Mouse (Mus musculus): ENCODE data around the gene Srarp. TPM values are rescaled to one million over a fixed set of nuclear protein-coding genes. Genes with fewer than 3 reads are reported as not detected.

The Srarp gene
- polyA plus RNA-seq, 1 experiment from 2014 or later: not detected

DNA sequence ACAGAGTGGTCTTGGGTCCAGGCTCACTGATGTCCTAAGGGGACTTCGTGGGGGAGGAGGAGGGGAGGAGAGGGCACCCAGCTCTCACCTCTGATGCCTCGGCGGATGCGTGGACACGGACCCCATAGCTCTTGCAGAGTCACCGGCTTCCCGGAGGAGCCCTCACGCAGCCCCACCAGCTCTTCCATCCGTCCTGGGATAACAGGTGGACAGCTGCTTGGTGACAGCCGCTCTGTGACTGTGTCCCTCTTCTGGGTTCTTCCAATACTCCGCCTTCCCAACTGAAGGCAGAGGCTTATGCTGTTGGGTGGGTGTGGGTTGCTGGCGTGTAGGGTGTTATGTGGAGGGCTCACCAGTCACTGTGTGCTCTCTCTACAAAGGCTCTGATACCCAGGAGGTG lies 38.0 kb downstream of the Srarp start:
- H3K4me1 ChIP-seq (replicated peaks): peaks cover 4% of the 10 kb centered on the region; the same call in 1 of the 2 replicates
- H3K9me3 ChIP-seq: no peaks in the 10 kb centered on the region
- no peaks in the 10 kb centered on the region for H3K36me3 ChIP-seq
- H3K4me2 ChIP-seq: no peak overlapping the region
- 78% methylated on average over 12 of the region's 12 CpGs for WGBS
- H3K27ac ChIP-seq: no peak overlapping the region
- no peak overlapping the region for H3K4me3 ChIP-seq
- no peak overlapping the region for H3K9ac ChIP-seq
- H3K27me3 ChIP-seq: peaks cover 33% of the 10 kb centered on the region
- ATAC-seq (ENCODE audit: low FRiP score): no peak

GRCm38 (mm10) chr4:141394751-141395150 lies 41.2 kb downstream of the Srarp start:
- no peaks in the 10 kb centered on the region for H3K36me3 ChIP-seq
- H3K27ac ChIP-seq: no peak overlapping the region
- no peaks in the 10 kb centered on the region for H3K9me3 ChIP-seq
- H3K9ac ChIP-seq: no peak overlapping the region
- H3K4me3 ChIP-seq: no peak overlapping the region
- ATAC-seq (ENCODE audit: low FRiP score): no peak
- no peak overlapping the region for H3K4me2 ChIP-seq
- peaks cover 4% of the 10 kb centered on the region; the same call in 1 of the 2 replicates for H3K4me1 ChIP-seq (replicated peaks)
- peaks cover 34% of the 10 kb centered on the region for H3K27me3 ChIP-seq
- WGBS: 21% methylated on average over 16 of the region's 16 CpGs

DNA sequence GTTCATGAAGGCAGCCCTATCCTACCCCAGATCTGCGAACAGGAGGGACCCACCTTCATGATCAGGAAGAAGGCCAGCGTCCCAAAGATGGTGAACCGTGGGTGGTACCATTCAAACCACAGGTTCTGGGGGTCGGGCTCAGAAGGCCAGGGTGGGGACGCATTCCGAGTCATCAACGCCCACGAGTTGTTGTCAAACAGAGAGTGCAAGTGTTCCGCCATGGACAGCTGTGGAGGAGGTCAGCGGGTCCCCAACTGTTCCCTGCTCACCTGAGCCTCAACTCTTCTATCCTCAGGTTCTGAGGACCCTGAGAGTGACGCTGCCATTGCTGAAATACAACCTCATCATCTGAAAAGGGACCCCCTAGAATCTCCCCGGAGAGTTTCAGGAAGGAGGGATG lies 44.6 kb downstream of the Srarp start:
- ATAC-seq (ENCODE audit: low FRiP score): no peak
- WGBS: 83% methylated on average over 12 of the region's 12 CpGs
- Histone ChIP-seq H3K4me3 (no peak overlapping the region), H3K9ac (no peak overlapping the region), H3K27me3 (peaks cover 19% of the 10 kb centered on the region), H3K4me2 (no peak overlapping the region), H3K36me3 (no peaks in the 10 kb centered on the region), H3K9me3 (no peaks in the 10 kb centered on the region), H3K27ac (no peak overlapping the region), H3K4me1 (replicated peaks) (peaks cover 4% of the 10 kb centered on the region; the same call in 1 of the 2 replicates)

DNA sequence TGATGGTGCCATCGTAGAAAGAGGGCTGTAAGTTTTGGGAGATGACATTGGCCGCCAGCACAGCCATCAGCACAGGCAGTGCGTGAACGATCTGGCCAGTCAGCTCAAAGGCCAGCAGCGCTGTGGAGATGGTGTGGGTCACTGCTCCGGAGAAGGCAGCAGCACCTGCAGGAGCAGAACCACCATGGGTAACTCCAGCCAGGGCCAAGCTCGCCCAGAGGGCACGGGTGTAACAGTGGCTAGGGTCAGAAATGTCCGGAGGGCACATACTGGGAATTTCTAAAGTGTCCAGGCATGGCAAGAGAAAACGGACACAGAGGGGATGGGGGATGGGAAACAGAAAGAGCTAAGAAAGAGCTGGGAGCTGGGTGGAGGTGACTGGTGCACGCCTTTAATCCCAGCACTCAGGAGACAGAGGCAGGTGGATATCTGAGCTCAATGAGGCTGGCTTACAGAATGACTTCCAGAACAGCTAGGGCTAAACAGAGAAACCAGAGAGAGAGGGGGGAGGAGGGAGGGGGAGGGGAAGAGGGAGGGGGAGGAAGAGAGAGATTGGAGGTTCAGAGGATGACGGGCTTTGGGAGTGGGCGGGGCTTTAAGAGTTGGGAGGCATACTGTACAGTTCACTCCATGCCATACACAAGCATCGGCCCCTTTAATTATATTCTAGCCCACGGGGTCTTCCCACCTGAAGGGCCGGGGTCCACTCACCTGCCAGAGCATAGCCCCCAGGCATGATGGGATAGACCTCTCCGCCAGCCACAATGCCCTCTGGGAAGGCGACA lies 46.3 kb downstream of the Srarp start:
- H3K4me1 ChIP-seq (replicated peaks): peaks cover 2% of the 10 kb centered on the region; the same call in 1 of the 2 replicates
- no peak overlapping the region for H3K9ac ChIP-seq
- 70% methylated on average over 18 of the region's 18 CpGs for WGBS
- no peak for ATAC-seq (ENCODE audit: low FRiP score)
- H3K4me3 ChIP-seq: no peak overlapping the region
- no peak overlapping the region for H3K27ac ChIP-seq
- H3K36me3 ChIP-seq: no peaks in the 10 kb centered on the region
- H3K4me2 ChIP-seq: no peak overlapping the region
- H3K9me3 ChIP-seq: no peaks in the 10 kb centered on the region
- peaks cover 12% of the 10 kb centered on the region for H3K27me3 ChIP-seq

GRCm38 (mm10) chr4:141387933-141388332 lies 48.0 kb downstream of the Srarp start:
- peaks cover 25% of the 10 kb centered on the region for H3K27me3 ChIP-seq
- H3K4me3 ChIP-seq: no peak overlapping the region
- 64% methylated on average over 5 of the region's 5 CpGs for WGBS
- H3K27ac ChIP-seq: no peak overlapping the region
- no peak for ATAC-seq (ENCODE audit: low FRiP score)
- peaks cover 11% of the 10 kb centered on the region; the same call in 1 of the 2 replicates for H3K4me1 ChIP-seq (replicated peaks)
- no peaks in the 10 kb centered on the region for H3K9me3 ChIP-seq
- H3K4me2 ChIP-seq: no peak overlapping the region
- H3K9ac ChIP-seq: no peak overlapping the region
- no peaks in the 10 kb centered on the region for H3K36me3 ChIP-seq

GRCm38 (mm10) chr4:141387093-141387784 lies 48.7 kb downstream of the Srarp start:
- 20% methylated on average over 5 of the region's 5 CpGs for WGBS
- Histone ChIP-seq H3K9me3 (no peaks in the 10 kb centered on the region), H3K9ac (no peak overlapping the region), H3K4me2 (no peak overlapping the region), H3K36me3 (no peaks in the 10 kb centered on the region), H3K27me3 (peaks cover 30% of the 10 kb centered on the region), H3K4me3 (no peak overlapping the region), H3K4me1 (replicated peaks) (peaks cover 17% of the 10 kb centered on the region), H3K27ac (no peak overlapping the region)
- ATAC-seq (ENCODE audit: low FRiP score): no peak

DNA sequence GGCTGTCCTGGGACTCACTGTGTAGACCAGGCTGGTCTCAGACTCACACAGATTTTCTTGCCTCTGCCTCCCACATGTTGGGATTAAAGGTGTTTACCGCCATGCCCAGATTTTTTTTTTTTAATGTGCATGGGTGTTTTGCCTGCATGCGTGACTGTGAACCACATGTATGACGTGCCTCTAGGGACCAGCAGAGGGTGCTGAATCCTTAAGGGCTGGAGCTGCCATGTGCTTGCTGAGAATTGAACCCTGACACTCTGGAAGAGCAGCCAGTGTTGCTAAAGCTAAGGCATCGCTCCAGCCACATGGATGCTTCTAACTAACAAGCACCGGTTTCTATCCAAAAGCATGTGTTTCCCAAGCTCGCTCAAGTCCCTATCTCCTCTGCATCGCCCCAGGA lies 49.8 kb downstream of the Srarp start:
- Histone ChIP-seq H3K36me3 (no peaks in the 10 kb centered on the region), H3K4me3 (no peak overlapping the region), H3K4me1 (replicated peaks) (peaks cover 19% of the 10 kb centered on the region), H3K27ac (no peak overlapping the region), H3K9me3 (no peaks in the 10 kb centered on the region), H3K9ac (no peak overlapping the region), H3K27me3 (peaks cover 38% of the 10 kb centered on the region), H3K4me2 (no peak overlapping the region)
- no peak for ATAC-seq (ENCODE audit: low FRiP score)
- 77% methylated on average over 7 of the region's 7 CpGs for WGBS

- Histone ChIP-seq H3K4me1 (replicated peaks) (peaks cover 19% of the 10 kb centered on the region), H3K9me3 (no peaks in the 10 kb centered on the region), H3K27ac (no peak overlapping the region), H3K36me3 (no peaks in the 10 kb centered on the region), H3K27me3 (peaks cover 47% of the 10 kb centered on the region), H3K4me3 (no peak overlapping the region), H3K4me2 (no peak overlapping the region), H3K9ac (no peak overlapping the region)
- 1% methylated on average over 6 of the region's 7 CpGs for WGBS
- no peak for ATAC-seq (ENCODE audit: low FRiP score)
These were observed 50.6 kb downstream of the Srarp start for GRCm38 (mm10) chr4:141385275-141385674.

Other genes starting within 250 kb of the Srarp start
- gene Rsg1, start 222.1 kb downstream of the Srarp start, polyA plus RNA-seq (2015; fragmentation: Nextera tagmentation; extraction: Ambion mirVana): 8.1 and 8.5 TPM in 2 replicates
- gene Arhgef19, start 196.6 kb downstream of the Srarp start, polyA plus RNA-seq (2015; fragmentation: Nextera tagmentation; extraction: Ambion mirVana): 1.4 TPM in 2 replicates
- gene Epha2, start 134.9 kb downstream of the Srarp start, polyA plus RNA-seq (2015; fragmentation: Nextera tagmentation; extraction: Ambion mirVana): 1.5 and 1.8 TPM in 2 replicates
- gene Fam131c, start 67.9 kb downstream of the Srarp start, polyA plus RNA-seq (2015; fragmentation: Nextera tagmentation; extraction: Ambion mirVana): 11.7 and 12.7 TPM in 2 replicates
- 0.16 and 0.21 TPM in 2 replicates for gene Clcnka, start 37.4 kb downstream of the Srarp start, polyA plus RNA-seq (2015; fragmentation: Nextera tagmentation; extraction: Ambion mirVana)
- gene Clcnkb, start 20.1 kb downstream of the Srarp start, polyA plus RNA-seq (2015; fragmentation: Nextera tagmentation; extraction: Ambion mirVana): not detected in 2 replicates
- 0.06 and 0.08 TPM in 2 replicates for gene Hspb7, start 15.3 kb downstream of the Srarp start, polyA plus RNA-seq (2015; fragmentation: Nextera tagmentation; extraction: Ambion mirVana)
- 50.0 and 50.3 TPM in 2 replicates for gene Zbtb17, start 8.5 kb upstream of the Srarp start, polyA plus RNA-seq (2015; fragmentation: Nextera tagmentation; extraction: Ambion mirVana)
- 19.2 and 19.7 TPM in 2 replicates for gene Spen, start 102.5 kb upstream of the Srarp start, polyA plus RNA-seq (2015; fragmentation: Nextera tagmentation; extraction: Ambion mirVana)
- gene Fblim1, start 170.0 kb upstream of the Srarp start, polyA plus RNA-seq (2015; fragmentation: Nextera tagmentation; extraction: Ambion mirVana): 41.0 and 43.3 TPM in 2 replicates
- gene Tmem82, start 182.5 kb upstream of the Srarp start, polyA plus RNA-seq (2015; fragmentation: Nextera tagmentation; extraction: Ambion mirVana): 0.25 and 0.43 TPM in 2 replicates
- 0.26 TPM in 1 of 2 replicates, not detected in the other for gene Slc25a34, start 187.7 kb upstream of the Srarp start, polyA plus RNA-seq (2015; fragmentation: Nextera tagmentation; extraction: Ambion mirVana)
- 6.9 and 8.2 TPM in 2 replicates for gene Plekhm2, start 228.8 kb upstream of the Srarp start, polyA plus RNA-seq (2015; fragmentation: Nextera tagmentation; extraction: Ambion mirVana)
- 0.44 and 2.8 TPM in 2 replicates for gene Rsc1a1, start 249.5 kb upstream of the Srarp start, polyA plus RNA-seq (2015; fragmentation: Nextera tagmentation; extraction: Ambion mirVana)

Measured in hindbrain, embryonic 13.5 days (tissue).